Mouse (Mus musculus): Measurements from ENCODE around the gene Shisa5. TPM values are rescaled to one million over a fixed set of nuclear protein-coding genes. Genes with fewer than 3 reads are reported as not detected.

The Shisa5 gene
- polyA plus RNA-seq, 1 experiment from 2014 or later = 23.6 TPM

- no peak for ATAC-seq (ENCODE audit: insufficient read depth)
- no peak overlapping the region for H3K4me3 ChIP-seq (replicated peaks)
- no peak overlapping the region for H3K9ac ChIP-seq
- no peak overlapping the region for H3K27ac ChIP-seq (replicated peaks)
- H3K4me1 ChIP-seq (replicated peaks) = peaks cover 15% of the 10 kb centered on the region
- H3K27me3 ChIP-seq = peaks cover 9% of the 10 kb centered on the region
- H3K4me2 ChIP-seq = no peak overlapping the region
- 63% methylated on average over 3 of the region's 3 CpGs for WGBS (ENCODE audit: insufficient replicate concordance)
- H3K9me3 ChIP-seq (replicated peaks) = no peaks in the 10 kb centered on the region
- peaks cover 3% of the 10 kb centered on the region; the same call in 1 of the 2 replicates for H3K36me3 ChIP-seq (replicated peaks)
These were observed 64.2 kb downstream of the Shisa5 start for GRCm38 (mm10) chr9:109102541-109102940.

DNA sequence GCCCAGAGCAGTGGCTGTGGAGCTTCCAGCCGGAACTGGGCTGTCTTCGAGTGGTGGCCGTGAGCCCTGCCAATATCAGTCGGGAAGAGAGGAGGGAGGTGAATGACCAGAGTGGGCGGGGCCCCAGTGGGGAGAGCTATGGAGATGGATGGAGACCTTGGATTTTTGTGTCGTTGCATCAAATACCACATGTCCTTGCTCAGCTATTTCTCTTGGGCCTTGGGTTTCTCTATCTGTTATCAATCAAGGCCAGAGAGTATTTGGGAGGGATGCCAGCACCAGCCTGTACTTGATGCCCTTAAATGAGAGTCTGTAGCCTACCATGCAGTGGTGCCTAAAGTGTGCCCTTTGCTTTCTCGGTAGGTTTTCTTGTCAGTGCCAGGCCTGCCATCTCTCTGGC is 64.9 kb downstream of the Shisa5 start:
- Histone ChIP-seq H3K27ac (replicated peaks) (no peak overlapping the region), H3K4me2 (no peak overlapping the region), H3K4me1 (replicated peaks) (peaks cover 11% of the 10 kb centered on the region), H3K27me3 (peaks cover 2% of the 10 kb centered on the region; the same call in 1 of the 2 replicates), H3K9ac (no peak overlapping the region), H3K36me3 (replicated peaks) (peaks cover 7% of the 10 kb centered on the region; the same call in 1 of the 2 replicates), H3K9me3 (replicated peaks) (no peaks in the 10 kb centered on the region), H3K4me3 (replicated peaks) (no peak overlapping the region)
- 61% methylated on average over 7 of the region's 7 CpGs for WGBS (ENCODE audit: insufficient replicate concordance)
- ATAC-seq (ENCODE audit: insufficient read depth) = no peak

DNA sequence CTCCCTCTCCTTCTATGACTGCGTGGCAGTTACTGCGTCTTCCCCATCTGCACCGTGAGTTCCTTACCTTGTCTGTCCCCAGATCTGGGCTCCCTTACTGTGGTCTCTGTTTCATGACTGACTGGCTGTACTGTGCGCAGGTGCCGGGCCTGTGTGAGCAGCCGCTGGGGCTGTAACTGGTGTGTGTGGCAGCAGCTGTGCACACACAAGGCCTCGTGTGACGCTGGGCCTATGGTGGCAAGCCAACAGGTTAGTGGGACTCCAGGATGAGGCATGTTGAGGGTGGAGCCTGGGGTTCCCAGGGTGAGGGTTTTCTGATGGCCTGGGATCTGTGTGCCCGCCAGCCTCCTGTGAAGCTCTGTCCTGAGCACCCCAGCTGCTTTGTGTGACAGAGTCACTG is 65.7 kb downstream of the Shisa5 start:
- no peak overlapping the region for H3K9ac ChIP-seq
- no peaks in the 10 kb centered on the region for H3K27me3 ChIP-seq
- H3K4me2 ChIP-seq = no peak overlapping the region
- H3K27ac ChIP-seq (replicated peaks) = no peak overlapping the region
- peaks cover 2% of the 10 kb centered on the region; the same call in 1 of the 2 replicates for H3K4me1 ChIP-seq (replicated peaks)
- H3K9me3 ChIP-seq (replicated peaks) = no peaks in the 10 kb centered on the region
- ATAC-seq (ENCODE audit: insufficient read depth) = no peak
- WGBS (ENCODE audit: insufficient replicate concordance) = 68% methylated on average over 9 of the region's 9 CpGs
- H3K4me3 ChIP-seq (replicated peaks) = no peak overlapping the region
- peaks cover 11% of the 10 kb centered on the region; the same call in 1 of the 2 replicates for H3K36me3 ChIP-seq (replicated peaks)

DNA sequence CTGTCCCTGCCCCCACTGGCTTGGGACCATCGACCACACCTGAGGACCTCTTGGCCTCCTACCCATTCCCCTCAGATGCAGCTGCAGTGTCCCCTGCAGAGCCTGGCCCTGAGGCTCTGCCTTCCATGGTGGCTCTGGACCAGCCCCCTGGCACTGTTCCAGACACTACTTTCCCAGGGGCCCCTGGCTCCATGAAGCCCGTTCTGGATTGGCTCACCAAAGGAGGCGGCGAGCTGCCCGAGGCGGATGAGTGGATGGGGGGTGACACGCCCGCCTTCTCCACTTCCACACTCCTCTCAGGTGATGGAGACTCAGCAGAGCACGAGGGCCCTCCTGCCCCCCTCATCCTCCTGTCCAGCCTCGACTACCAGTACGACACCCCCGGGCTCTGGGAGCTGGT is 66.6 kb downstream of the Shisa5 start:
- ATAC-seq (ENCODE audit: insufficient read depth) = no peak
- Histone ChIP-seq H3K9ac (no peak overlapping the region), H3K4me2 (no peak overlapping the region), H3K27me3 (no peaks in the 10 kb centered on the region), H3K4me3 (replicated peaks) (no peak overlapping the region), H3K9me3 (replicated peaks) (no peaks in the 10 kb centered on the region), H3K27ac (replicated peaks) (no peak overlapping the region), H3K36me3 (replicated peaks) (peaks cover 11% of the 10 kb centered on the region; the same call in 1 of the 2 replicates), H3K4me1 (replicated peaks) (no peaks in the 10 kb centered on the region)
- 73% methylated on average over 12 of the region's 12 CpGs for WGBS (ENCODE audit: insufficient replicate concordance)

- Histone ChIP-seq H3K9ac (no peak overlapping the region), H3K9me3 (replicated peaks) (no peaks in the 10 kb centered on the region), H3K27me3 (no peaks in the 10 kb centered on the region), H3K4me2 (no peak overlapping the region), H3K36me3 (replicated peaks) (peaks cover 13% of the 10 kb centered on the region; the same call in 1 of the 2 replicates), H3K4me3 (replicated peaks) (no peak overlapping the region), H3K27ac (replicated peaks) (no peak overlapping the region), H3K4me1 (replicated peaks) (no peaks in the 10 kb centered on the region)
- ATAC-seq (ENCODE audit: insufficient read depth) = no peak
- WGBS (ENCODE audit: insufficient replicate concordance) = 66% methylated on average over 12 of the region's 12 CpGs
These were observed 67.3 kb downstream of the Shisa5 start for GRCm38 (mm10) chr9:109105648-109106047.

DNA sequence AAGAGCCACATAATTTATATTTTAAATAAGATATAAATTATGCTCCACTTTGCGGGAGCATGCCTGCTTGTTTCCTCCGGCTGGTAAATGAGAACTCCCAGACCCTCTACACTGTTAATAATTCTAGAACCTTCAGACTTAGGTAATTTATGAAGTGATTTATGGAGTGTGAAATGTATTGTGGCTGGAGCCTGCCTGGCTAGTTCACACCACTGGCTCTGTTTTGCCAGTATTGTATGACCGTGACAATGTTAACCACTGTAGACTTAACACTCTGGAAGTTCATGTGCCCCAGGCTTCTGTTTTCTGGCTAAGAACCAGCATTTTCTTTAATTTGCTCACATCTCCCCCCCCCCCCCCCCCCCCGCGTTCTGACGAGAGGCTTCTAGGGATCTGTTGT is 69.0 kb downstream of the Shisa5 start:
- 66% methylated on average over 5 of the region's 6 CpGs for WGBS (ENCODE audit: insufficient replicate concordance)
- Histone ChIP-seq H3K36me3 (replicated peaks) (peaks cover 24% of the 10 kb centered on the region), H3K4me2 (no peak overlapping the region), H3K4me1 (replicated peaks) (no peaks in the 10 kb centered on the region), H3K9me3 (replicated peaks) (no peaks in the 10 kb centered on the region), H3K9ac (no peak overlapping the region), H3K4me3 (replicated peaks) (no peak overlapping the region), H3K27ac (replicated peaks) (no peak overlapping the region), H3K27me3 (no peaks in the 10 kb centered on the region)
- no peak for ATAC-seq (ENCODE audit: insufficient read depth)

Other genes starting within 250 kb of the Shisa5 start
- gene Nckipsd, start 230.2 kb upstream of the Shisa5 start, polyA plus RNA-seq (2015; fragmentation: Nextera tagmentation; extraction: Ambion mirVana) = 3.9 and 9.1 TPM in 2 replicates
- gene Celsr3, start 212.2 kb upstream of the Shisa5 start, polyA plus RNA-seq (2015; fragmentation: Nextera tagmentation; extraction: Ambion mirVana) = 0.15 and 0.16 TPM in 2 replicates
- 6.3 and 6.5 TPM in 2 replicates for gene Slc26a6, start 185.3 kb upstream of the Shisa5 start, polyA plus RNA-seq (2015; fragmentation: Nextera tagmentation; extraction: Ambion mirVana)
- gene Tmem89, start 123.9 kb upstream of the Shisa5 start, polyA plus RNA-seq (2015; fragmentation: Nextera tagmentation; extraction: Ambion mirVana) = not detected in 2 replicates
- gene Uqcrc1, start 101.9 kb upstream of the Shisa5 start, polyA plus RNA-seq (2015; fragmentation: Nextera tagmentation; extraction: Ambion mirVana) = 316 and 353 TPM in 2 replicates
- gene Col7a1, start 85.0 kb upstream of the Shisa5 start, polyA plus RNA-seq (2015; fragmentation: Nextera tagmentation; extraction: Ambion mirVana) = 0.33 and 0.60 TPM in 2 replicates
- gene Ucn2, start 52.6 kb upstream of the Shisa5 start, polyA plus RNA-seq (2015; fragmentation: Nextera tagmentation; extraction: Ambion mirVana) = 0.07 TPM in 1 of 2 replicates, not detected in the other
- gene Pfkfb4, start 46.8 kb upstream of the Shisa5 start, polyA plus RNA-seq (2015; fragmentation: Nextera tagmentation; extraction: Ambion mirVana) = 3.9 and 4.5 TPM in 2 replicates
- gene Trex1, start 21.2 kb downstream of the Shisa5 start, polyA plus RNA-seq (2015; fragmentation: Nextera tagmentation; extraction: Ambion mirVana) = 8.6 and 9.8 TPM in 2 replicates
- gene Atrip, start 35.6 kb downstream of the Shisa5 start, polyA plus RNA-seq (2015; fragmentation: Nextera tagmentation; extraction: Ambion mirVana) = 9.2 and 12.6 TPM in 2 replicates
- 11.4 and 12.0 TPM in 2 replicates for gene Ccdc51, start 43.9 kb downstream of the Shisa5 start, polyA plus RNA-seq (2015; fragmentation: Nextera tagmentation; extraction: Ambion mirVana)
- 249 and 328 TPM in 2 replicates for gene Tma7, start 44.0 kb downstream of the Shisa5 start, polyA plus RNA-seq (2015; fragmentation: Nextera tagmentation; extraction: Ambion mirVana)
- 3.5 and 5.8 TPM in 2 replicates for gene Plxnb1, start 56.8 kb downstream of the Shisa5 start, polyA plus RNA-seq (2015; fragmentation: Nextera tagmentation; extraction: Ambion mirVana)
- 0.05 TPM in 1 of 2 replicates, not detected in the other for gene Fbxw21, start 123.5 kb downstream of the Shisa5 start, polyA plus RNA-seq (2015; fragmentation: Nextera tagmentation; extraction: Ambion mirVana)
- not detected in 2 replicates for gene Fbxw13, start 157.4 kb downstream of the Shisa5 start, polyA plus RNA-seq (2015; fragmentation: Nextera tagmentation; extraction: Ambion mirVana)
- not detected in 2 replicates for gene Fbxw20, start 196.2 kb downstream of the Shisa5 start, polyA plus RNA-seq (2015; fragmentation: Nextera tagmentation; extraction: Ambion mirVana)
- gene Fbxw14, start 249.1 kb downstream of the Shisa5 start, polyA plus RNA-seq (2015; fragmentation: Nextera tagmentation; extraction: Ambion mirVana) = not detected in 2 replicates

Data from liver, embryonic 15.5 days (tissue).